Mouse (Mus musculus): ENCODE data around the gene Ino80d.

DNA sequence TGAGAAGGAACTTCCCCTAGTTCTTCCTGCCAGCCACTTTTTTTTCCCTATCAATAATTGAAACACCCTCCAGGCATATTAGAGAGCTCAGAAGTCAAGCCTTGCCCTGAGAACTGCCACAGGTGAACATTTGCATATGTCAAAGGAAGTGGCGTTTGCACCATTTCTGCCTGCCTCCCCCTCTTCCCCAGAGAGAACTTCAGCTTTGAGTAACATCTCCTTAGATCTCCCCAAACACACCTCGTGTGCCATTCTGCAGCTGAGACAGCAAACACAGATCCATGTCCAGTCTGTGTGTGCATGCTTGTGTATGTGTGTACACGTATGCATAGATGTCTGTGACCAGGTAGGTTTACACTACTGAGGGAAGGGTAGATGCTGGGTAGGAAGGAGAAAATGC lies 112.6 kb downstream of the Ino80d start:
- TF ChIP-seq CTCF (IDR thresholded peaks at IDR 0.05; ENCODE audit: low read depth), result no peak
- TF ChIP-seq EP300 (IDR thresholded peaks at IDR 0.05; ENCODE audit: low read depth), result no peak

Data from heart, postnatal 0 days (tissue).